Mouse (Mus musculus) cortical plate, adult 2 months (tissue): ENCODE measurements at regions not wholly inside any gene's neighbourhood (a gene's known extent, or its start where the extent isn't known, plus 50 kb on each side); places are given as distances from the start of the nearest gene placed in this dataset.

Experiments used
- H3K27ac ChIP-seq: fragments of 200-500 bp; 2 replicates; pipeline ENCODE4 v1.5.1; 2012; ENCODE audit warnings: low read length, control low read depth, inconsistent platforms; ENCODE audit not compliant: insufficient read depth
- H3K4me1 ChIP-seq: fragments of 200-500 bp; 2 replicates; pipeline ENCODE4 v1.6.1; 2011; ENCODE audit warnings: low read length; ENCODE audit not compliant: control insufficient read depth, insufficient read depth
- H3K4me3 ChIP-seq: fragments of 200-500 bp; 2 replicates; pipeline ENCODE4 v1.5.1; 2011; ENCODE audit warnings: mild to moderate bottlenecking, low read length, control low read depth; ENCODE audit not compliant: insufficient read depth
- CTCF ChIP-seq: fragments of 200-500 bp; IDR thresholded peaks from 2 replicates; pipeline ENCODE4 v1.5.1; 2011; ENCODE audit warnings: mild to moderate bottlenecking, control low read depth, low read length; ENCODE audit not compliant: insufficient read depth; ENCODE audit errors: extremely low read depth
- POLR2A ChIP-seq: fragments of 200-500 bp; IDR thresholded peaks from 2 replicates; pipeline ENCODE4 v1.6.1; 2011; ENCODE audit warnings: mild to moderate bottlenecking, low read length, control low read depth; ENCODE audit not compliant: insufficient read depth; ENCODE audit errors: extremely low read depth

- H3K4me3 ChIP-seq = no peak overlapping the region
- H3K4me1 ChIP-seq = no peaks in the 10 kb centered on the region
- TF ChIP-seq CTCF = no peak
- TF ChIP-seq POLR2A = no peak
- no peak overlapping the region for H3K27ac ChIP-seq
These were observed 92.4 kb upstream of the Dnajc19 start for GRCm38 (mm10) chr3:34173416-34174097.

- Histone ChIP-seq H3K4me1 (no peaks in the 10 kb centered on the region), H3K27ac (no peak overlapping the region), H3K4me3 (no peak overlapping the region)
- TF ChIP-seq POLR2A = no peak
- no peak for TF ChIP-seq CTCF
These were observed 91.8 kb upstream of the Dnajc19 start for GRCm38 (mm10) chr3:34172899-34173298.

GRCm38 (mm10) chr3:34171893-34172292 lies 90.8 kb upstream of the Dnajc19 start:
- H3K27ac ChIP-seq = no peak overlapping the region
- H3K4me1 ChIP-seq = no peaks in the 10 kb centered on the region
- TF ChIP-seq POLR2A = no peak
- no peak for TF ChIP-seq CTCF
- H3K4me3 ChIP-seq = no peak overlapping the region

GRCm38 (mm10) chr3:34168087-34168486 lies 87.0 kb upstream of the Dnajc19 start:
- no peak overlapping the region for H3K27ac ChIP-seq
- no peaks in the 10 kb centered on the region for H3K4me1 ChIP-seq
- H3K4me3 ChIP-seq = no peak overlapping the region
- TF ChIP-seq POLR2A (no peak), CTCF (no peak)

- no peak overlapping the region for H3K27ac ChIP-seq
- 0 out of 2 replicates have a peak, but pooled peaks cover 2% of the 10 kb centered on the region for H3K4me1 ChIP-seq
- TF ChIP-seq POLR2A (no peak), CTCF (0 out of 2 replicates have a peak, but pooled peaks have one; percentile 20)
These were observed 68.9 kb upstream of the Dnajc19 start for GRCm38 (mm10) chr3:34150036-34150435.

GRCm38 (mm10) chr3:34143652-34144051 lies 62.5 kb upstream of the Dnajc19 start:
- Histone ChIP-seq H3K4me1 (no peaks in the 10 kb centered on the region; the same call in 1 of the 2 replicates), H3K4me3 (no peak overlapping the region), H3K27ac (no peak overlapping the region)
- TF ChIP-seq POLR2A (no peak), CTCF (no peak)

More at GRCm38 (mm10) chr3:34150036-34150435, 68.9 kb upstream of the Dnajc19 start:
- H3K4me3 ChIP-seq = no peak overlapping the region

- H3K4me1 ChIP-seq = no peaks in the 10 kb centered on the region
- no peak overlapping the region for H3K27ac ChIP-seq
- no peak for TF ChIP-seq CTCF
- no peak for TF ChIP-seq POLR2A
- H3K4me3 ChIP-seq = no peak overlapping the region
These were observed 58.1 kb upstream of the Dnajc19 start for GRCm38 (mm10) chr3:34139227-34139626.

- H3K4me1 ChIP-seq = no peaks in the 10 kb centered on the region
- TF ChIP-seq CTCF (no peak), POLR2A (no peak)
- no peak overlapping the region for H3K4me3 ChIP-seq
- H3K27ac ChIP-seq = no peak overlapping the region
These were observed 56.9 kb upstream of the Dnajc19 start for GRCm38 (mm10) chr3:34137984-34138383.

GRCm38 (mm10) chr3:34136385-34136784 lies 55.3 kb upstream of the Dnajc19 start:
- H3K27ac ChIP-seq = no peak overlapping the region
- H3K4me1 ChIP-seq = no peaks in the 10 kb centered on the region
- no peak for TF ChIP-seq POLR2A
- TF ChIP-seq CTCF = no peak
- H3K4me3 ChIP-seq = no peak overlapping the region
